Mouse (Mus musculus) heart, embryonic 12.5 days (tissue): ENCODE measurements around the gene Msi2. TPM values are rescaled to one million over a fixed set of nuclear protein-coding genes. Genes with fewer than 3 reads are reported as not detected.
A peak's percentile ranks its signal among the peaks of the same experiment; 100 is the strongest.

ENCODE experiments used
- ATAC-seq: fragments of 200-750 bp; cut with Nextera tagmentation; 2 replicates; pipeline ENCODE4 v1.8.0; 2017; ENCODE audit warnings: moderate TSS enrichment, moderate library complexity; ENCODE audit not compliant: insufficient number of reproducible peaks, low FRiP score
- H3K27ac ChIP-seq: fragments of 300-500 bp; sonication (generic); 2 replicates; pipeline ENCODE4 v1.5.1; 2016; ENCODE audit warnings: mild to moderate bottlenecking, moderate library complexity; ENCODE audit not compliant: poor library complexity, severe bottlenecking
- H3K27me3 ChIP-seq: fragments of 300-500 bp; sonication (generic); replicated peaks from 2 replicates; pipeline ENCODE4 v1.6.1; 2016; ENCODE audit warnings: mild to moderate bottlenecking, moderate library complexity
- H3K36me3 ChIP-seq: fragments of 300-500 bp; sonication (generic); 2 replicates; pipeline ENCODE4 v1.6.1; 2016; ENCODE audit warnings: mild to moderate bottlenecking, moderate library complexity
- H3K4me1 ChIP-seq: fragments of 300-500 bp; sonication (generic); replicated peaks from 2 replicates; pipeline ENCODE4 v1.6.1; 2016; ENCODE audit warnings: mild to moderate bottlenecking
- H3K4me2 ChIP-seq: fragments of 300-500 bp; sonication (generic); 2 replicates; pipeline ENCODE4 v1.6.1; 2016; ENCODE audit warnings: mild to moderate bottlenecking, moderate library complexity
- H3K4me3 ChIP-seq: fragments of 300-500 bp; sonication (generic); 2 replicates; pipeline ENCODE4 v1.5.1; 2016; ENCODE audit warnings: mild to moderate bottlenecking
- H3K9ac ChIP-seq: fragments of 300-500 bp; sonication (generic); 2 replicates; pipeline ENCODE4 v1.6.1; 2016; ENCODE audit warnings: mild to moderate bottlenecking, moderate library complexity
- H3K9me3 ChIP-seq: fragments of 300-500 bp; sonication (generic); replicated peaks from 2 replicates; pipeline ENCODE4 v1.6.1; 2016; ENCODE audit warnings: mild to moderate bottlenecking, moderate library complexity
- WGBS: fragments of 180-500 bp; shearing (Covaris S2); methylation state at CpG from one replicate; pipeline ENCODE4 v1.1.7; 2016; 5-methylcytosine and 5-hydroxymethylcytosine counted together
- polyA plus RNA-seq: library from polyadenylated mRNA; unstranded; fragments of >200 nt; fragmentation: Nextera tagmentation; extraction: Ambion mirVana; gene quantifications from 2 replicates; pipeline ENCODE4 v1.2.1, GENCODE M21; 2016

The Msi2 gene
- polyA plus RNA-seq, 1 experiment from 2014 or later, result 20.5 TPM

GRCm38 (mm10) chr11:88459946-88460736, 258.2 kb downstream of the Msi2 start:
- Histone ChIP-seq H3K9me3 (no peaks in the 10 kb centered on the region), H3K27me3 (no peaks in the 10 kb centered on the region), H3K4me1 (peaks cover 90% of the 10 kb centered on the region), H3K27ac (peak overlapping the region; percentile 73), H3K36me3 (peaks cover 9% of the 10 kb centered on the region), H3K4me3 (no peak overlapping the region), H3K9ac (no peak overlapping the region), H3K4me2 (no peak overlapping the region)
- no peak for ATAC-seq
- 48% methylated on average over 19 of the region's 19 CpGs for WGBS

- WGBS, result 79% methylated on average over 10 of the region's 10 CpGs
- Histone ChIP-seq H3K27ac (no peak overlapping the region), H3K27me3 (no peaks in the 10 kb centered on the region), H3K4me3 (no peak overlapping the region), H3K4me1 (peaks cover 88% of the 10 kb centered on the region), H3K9ac (no peak overlapping the region), H3K9me3 (no peaks in the 10 kb centered on the region), H3K36me3 (no peaks in the 10 kb centered on the region), H3K4me2 (no peak overlapping the region)
- ATAC-seq, result no peak
Observed at GRCm38 (mm10) chr11:88457241-88457738, 261.0 kb downstream of the Msi2 start.

- Histone ChIP-seq H3K36me3 (peaks cover 3% of the 10 kb centered on the region; the same call in 1 of the 2 replicates), H3K4me3 (no peak overlapping the region), H3K4me2 (peak overlapping the region; percentile 35), H3K9ac (peak overlapping the region; percentile 29; the same call in 1 of the 2 replicates), H3K27ac (peak overlapping the region; percentile 84), H3K9me3 (no peaks in the 10 kb centered on the region), H3K27me3 (no peaks in the 10 kb centered on the region), H3K4me1 (peaks cover 88% of the 10 kb centered on the region)
- ATAC-seq, result no peak
- WGBS, result 32% methylated on average over 19 of the region's 19 CpGs
Observed at GRCm38 (mm10) chr11:88454867-88455806, 263.2 kb downstream of the Msi2 start.

GRCm38 (mm10) chr11:88449180-88449579, 269.1 kb downstream of the Msi2 start:
- H3K27me3 ChIP-seq, result no peaks in the 10 kb centered on the region
- H3K27ac ChIP-seq, result peak overlapping the region; percentile 83
- 0 out of 2 replicates have a peak overlapping the region, but pooled peaks have one; percentile 5 for H3K9ac ChIP-seq
- H3K36me3 ChIP-seq, result peaks cover 14% of the 10 kb centered on the region
- H3K4me3 ChIP-seq, result no peak overlapping the region
- H3K4me1 ChIP-seq, result peaks cover 66% of the 10 kb centered on the region
- H3K4me2 ChIP-seq, result no peak overlapping the region
- WGBS, result 71% methylated on average over 6 of the region's 6 CpGs
- no peaks in the 10 kb centered on the region for H3K9me3 ChIP-seq
- ATAC-seq, result no peak

GRCm38 (mm10) chr11:88448571-88448970, 269.7 kb downstream of the Msi2 start:
- Histone ChIP-seq H3K4me1 (peaks cover 68% of the 10 kb centered on the region), H3K4me3 (no peak overlapping the region), H3K27ac (peak overlapping the region; percentile 83), H3K4me2 (no peak overlapping the region; the same call in 1 of the 2 replicates), H3K36me3 (peaks cover 19% of the 10 kb centered on the region), H3K27me3 (no peaks in the 10 kb centered on the region), H3K9ac (no peak overlapping the region), H3K9me3 (no peaks in the 10 kb centered on the region)
- WGBS, result 28% methylated on average over 3 of the region's 3 CpGs
- ATAC-seq, result peak; percentile 33; the same call in 1 of the 2 replicates

GRCm38 (mm10) chr11:88447350-88447749, 271.0 kb downstream of the Msi2 start:
- Histone ChIP-seq H3K27ac (peak overlapping the region; percentile 83; the same call in 1 of the 2 replicates), H3K9me3 (no peaks in the 10 kb centered on the region), H3K4me3 (no peak overlapping the region), H3K4me1 (peaks cover 69% of the 10 kb centered on the region), H3K36me3 (peaks cover 19% of the 10 kb centered on the region), H3K27me3 (no peaks in the 10 kb centered on the region), H3K9ac (peak overlapping the region; percentile 29), H3K4me2 (no peak overlapping the region)
- 75% methylated on average over 11 of the region's 11 CpGs for WGBS
- ATAC-seq, result no peak

- H3K4me1 ChIP-seq, result peaks cover 67% of the 10 kb centered on the region
- no peaks in the 10 kb centered on the region for H3K27me3 ChIP-seq
- no peak for ATAC-seq
- H3K4me3 ChIP-seq, result no peak overlapping the region
- H3K9ac ChIP-seq, result no peak overlapping the region
- H3K9me3 ChIP-seq, result no peaks in the 10 kb centered on the region
- no peak overlapping the region for H3K4me2 ChIP-seq
- H3K27ac ChIP-seq, result no peak overlapping the region
- peaks cover 13% of the 10 kb centered on the region for H3K36me3 ChIP-seq
- WGBS, result 92% methylated on average over 14 of the region's 14 CpGs
Observed at GRCm38 (mm10) chr11:88443905-88444304, 274.4 kb downstream of the Msi2 start.

- Histone ChIP-seq H3K27ac (no peak overlapping the region; the same call in 1 of the 2 replicates), H3K4me3 (no peak overlapping the region), H3K36me3 (peaks cover 13% of the 10 kb centered on the region), H3K4me1 (peaks cover 67% of the 10 kb centered on the region), H3K4me2 (no peak overlapping the region), H3K27me3 (no peaks in the 10 kb centered on the region), H3K9me3 (no peaks in the 10 kb centered on the region), H3K9ac (no peak overlapping the region)
- WGBS, result 79% methylated on average over 8 of the region's 8 CpGs
- ATAC-seq, result no peak
Observed at GRCm38 (mm10) chr11:88443291-88443690, 275.0 kb downstream of the Msi2 start.

- Histone ChIP-seq H3K4me1 (peaks cover 63% of the 10 kb centered on the region), H3K9me3 (no peaks in the 10 kb centered on the region), H3K27me3 (no peaks in the 10 kb centered on the region), H3K4me3 (no peak overlapping the region), H3K36me3 (peaks cover 13% of the 10 kb centered on the region), H3K9ac (no peak overlapping the region), H3K4me2 (no peak overlapping the region), H3K27ac (0 out of 2 replicates have a peak overlapping the region, but pooled peaks have one; percentile 13)
- whole genome bisulfite sequencing, result 64% methylated on average over 12 of the region's 12 CpGs
- ATAC-seq, result no peak
Observed at GRCm38 (mm10) chr11:88441871-88442740, 276.2 kb downstream of the Msi2 start.

- H3K36me3 ChIP-seq, result no peaks in the 10 kb centered on the region
- no peak overlapping the region for H3K4me3 ChIP-seq
- H3K27me3 ChIP-seq, result no peaks in the 10 kb centered on the region
- peaks cover 71% of the 10 kb centered on the region for H3K4me1 ChIP-seq
- ATAC-seq, result no peak
- H3K27ac ChIP-seq, result no peak overlapping the region
- WGBS, result 65% methylated on average over 3 of the region's 3 CpGs
- H3K9ac ChIP-seq, result no peak overlapping the region
- no peaks in the 10 kb centered on the region for H3K9me3 ChIP-seq
- H3K4me2 ChIP-seq, result no peak overlapping the region
Observed at GRCm38 (mm10) chr11:88438659-88439058, 279.7 kb downstream of the Msi2 start.
